Mouse (Mus musculus): ENCODE results near the gene Mast4.

Mast4 gene

DNA sequence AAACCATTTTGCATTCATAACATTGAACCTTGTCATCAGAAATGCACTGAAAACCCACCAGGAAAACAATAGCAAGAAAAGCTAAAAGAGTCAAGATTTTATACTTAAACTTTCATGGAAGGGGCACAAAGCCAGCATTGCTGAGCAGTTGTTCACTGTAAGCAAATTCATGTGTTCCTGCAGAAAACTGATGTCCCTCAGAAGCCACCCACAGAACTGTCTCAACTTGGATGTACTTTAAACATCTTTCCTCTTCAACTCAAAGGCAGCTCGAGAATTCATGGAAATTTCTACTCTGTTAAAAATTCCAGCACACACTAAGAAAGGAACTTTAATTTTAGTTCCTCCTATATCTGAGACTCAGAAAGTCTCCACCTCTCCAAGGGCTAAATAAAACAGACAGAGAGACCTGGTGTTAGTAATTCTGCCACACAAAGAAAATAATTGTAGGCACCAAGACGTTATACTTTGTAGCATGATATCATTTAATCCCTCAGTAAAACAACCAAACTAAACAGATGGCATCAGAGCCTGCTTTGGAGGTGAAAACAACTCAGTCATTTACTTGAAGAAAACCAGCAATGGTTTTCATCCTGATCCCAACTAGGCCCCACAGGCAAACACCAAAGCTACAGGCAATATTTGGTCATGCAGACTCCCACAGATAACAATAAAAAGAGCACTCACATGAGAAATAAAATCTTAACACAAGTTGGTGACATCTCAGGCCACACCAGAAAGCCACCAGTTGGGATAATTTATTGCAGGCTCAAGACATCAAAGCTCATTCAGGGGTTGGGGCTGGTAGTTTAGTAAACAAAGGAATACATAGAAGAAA lies 134.3 kb downstream of the Mast4 start:
- no peak for DNase-seq (ENCODE audit: low read depth, low spot score)

DNA sequence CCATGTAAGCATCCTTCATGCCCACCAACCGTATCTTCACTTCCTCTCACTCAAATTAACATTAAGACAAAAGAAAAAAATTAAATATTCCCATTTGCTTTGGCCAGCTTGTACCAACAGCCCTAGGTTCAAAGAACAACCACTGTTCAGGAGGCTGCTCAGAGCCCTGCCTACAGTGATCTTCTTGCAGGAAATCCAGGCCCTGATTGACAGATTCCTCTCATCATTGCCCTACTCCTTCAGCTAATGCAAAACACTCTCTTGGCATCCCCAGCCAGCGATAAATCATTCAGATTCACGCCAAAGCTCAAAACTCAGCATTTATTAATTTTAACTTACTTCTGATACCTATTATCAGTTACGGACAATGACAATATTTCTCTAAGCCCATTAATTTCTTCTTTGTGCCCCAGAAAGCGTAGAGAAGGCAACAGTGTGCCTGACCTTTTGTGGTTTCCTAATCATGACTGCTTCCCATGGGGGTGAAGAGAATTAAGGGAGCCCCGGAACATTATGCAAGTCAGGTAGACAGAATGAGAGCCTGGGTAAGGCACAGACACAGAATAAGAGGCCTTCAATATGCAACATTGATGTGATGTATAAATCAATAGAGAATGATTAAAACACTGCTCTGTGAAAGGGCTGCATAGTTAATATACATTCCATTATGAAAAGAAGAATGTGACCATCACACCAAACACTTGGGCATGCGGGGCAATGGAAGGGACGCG lies 135.9 kb downstream of the Mast4 start:
- DNase-seq (ENCODE audit: low read depth, low spot score): no peak

GRCm38 (mm10) chr13:103196307-103196706 lies 138.0 kb downstream of the Mast4 start:
- DNase-seq (ENCODE audit: low read depth, low spot score): no peak

DNA sequence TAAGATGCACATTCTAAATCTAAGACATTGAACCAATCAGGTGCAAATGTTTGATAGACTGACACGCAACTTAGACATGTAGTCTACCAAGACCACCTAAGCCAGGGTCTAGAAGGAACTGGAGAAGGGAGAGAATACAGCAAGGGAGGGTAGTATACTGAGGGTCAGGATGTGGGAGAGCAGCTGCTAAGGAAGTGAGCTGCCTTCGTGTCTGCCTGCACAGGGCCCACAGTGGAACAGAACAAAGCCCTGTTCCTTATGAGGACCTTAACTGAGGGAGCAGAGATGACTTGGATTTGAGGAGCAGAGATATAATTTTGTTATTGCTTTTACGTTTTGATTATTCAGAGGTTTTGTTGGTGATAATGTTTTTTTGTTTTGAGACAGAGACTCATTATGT lies 138.4 kb downstream of the Mast4 start:
- no peak for DNase-seq (ENCODE audit: low read depth, low spot score)

DNA sequence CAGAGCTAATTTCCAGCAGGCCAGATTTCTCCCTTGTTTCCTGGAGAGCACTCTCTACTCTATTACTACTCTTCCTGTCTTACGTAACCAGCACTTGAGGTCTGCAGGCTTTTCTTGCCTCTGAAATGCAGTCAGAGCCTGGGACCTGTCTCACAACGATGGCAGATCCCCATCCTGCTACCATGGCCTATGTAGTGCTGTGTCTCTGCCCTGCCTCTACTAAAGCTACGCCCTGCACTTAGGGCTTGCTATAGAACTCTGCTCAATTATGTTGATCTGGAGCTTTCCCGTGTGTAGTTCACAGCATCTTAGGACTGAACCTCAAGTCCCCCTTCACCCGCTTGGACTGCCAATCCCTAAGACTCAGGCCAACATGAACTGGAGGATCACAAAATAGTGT lies 150.7 kb downstream of the Mast4 start:
- no peak for DNase-seq (ENCODE audit: low read depth, low spot score)

GRCm38 (mm10) chr13:103181836-103182235 lies 152.5 kb downstream of the Mast4 start:
- peak; percentile 53 for DNase-seq (ENCODE audit: low read depth, low spot score)

DNA sequence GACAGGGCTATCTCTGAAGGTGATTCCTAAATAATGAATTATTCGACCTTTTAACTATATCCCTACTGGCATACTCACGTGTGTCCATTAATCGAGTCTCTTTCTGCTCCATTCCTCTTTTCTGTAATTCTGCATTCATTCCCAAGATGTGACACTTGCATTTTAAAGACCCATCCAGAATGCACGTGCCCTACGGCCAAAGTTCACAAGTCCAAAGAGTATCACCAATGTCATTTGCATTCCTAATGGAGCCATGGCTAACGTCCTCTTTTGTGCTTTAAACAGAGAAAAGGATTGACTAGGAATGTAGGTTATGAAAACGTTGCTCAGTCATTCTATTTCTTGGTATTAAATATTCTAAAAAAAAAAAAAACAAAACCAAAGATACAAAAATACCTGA lies 157.4 kb downstream of the Mast4 start:
- no peak for DNase-seq (ENCODE audit: low read depth, low spot score)

DNA sequence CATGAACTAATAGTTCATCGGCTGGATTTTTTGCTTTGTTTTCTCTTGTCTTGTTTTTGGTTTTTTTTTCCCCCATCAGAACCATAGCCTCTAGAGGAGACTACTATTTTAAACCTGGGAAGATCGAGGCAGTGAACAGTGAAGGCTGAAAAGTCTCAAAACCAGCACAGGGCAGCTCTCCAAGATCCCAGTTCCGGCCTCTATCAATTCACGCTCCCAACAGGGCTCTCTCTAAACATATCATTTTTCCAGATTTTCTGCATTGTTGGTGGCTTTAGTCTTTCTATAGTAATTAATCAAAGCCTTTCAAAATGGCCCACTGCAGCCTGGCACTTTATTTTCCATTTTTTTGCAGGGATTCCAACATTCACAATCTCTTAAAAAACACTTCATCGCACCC lies 159.9 kb downstream of the Mast4 start:
- DNase-seq (ENCODE audit: low read depth, low spot score): no peak

DNA sequence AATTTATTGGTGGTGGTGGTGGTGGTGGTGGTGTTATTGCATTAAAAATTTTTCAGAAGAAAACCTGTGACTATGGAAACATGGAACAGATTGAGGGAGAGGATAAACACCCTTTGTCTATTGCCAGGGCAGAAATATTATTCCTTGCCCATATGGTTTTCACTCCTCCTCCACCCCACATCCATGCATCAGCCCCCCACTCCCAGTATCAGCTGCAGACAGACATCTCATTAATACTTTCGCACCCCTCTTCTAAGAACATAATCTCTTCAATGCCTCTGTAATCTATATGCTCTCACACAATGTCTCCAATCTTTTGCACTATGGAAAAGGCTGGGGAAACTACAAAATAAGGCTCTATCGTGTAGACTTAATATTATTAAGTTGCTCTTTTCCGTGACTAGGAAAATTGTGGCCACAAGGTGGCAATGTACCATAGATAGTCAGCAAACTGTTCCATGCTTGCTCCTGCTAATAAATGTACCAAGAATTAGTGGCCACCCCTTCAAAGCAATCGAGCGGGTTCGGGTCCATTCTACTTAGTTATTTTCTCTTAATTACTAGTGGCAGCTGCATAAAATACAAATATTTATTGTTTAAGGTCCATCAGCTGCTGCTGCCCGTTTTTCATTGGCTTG lies 160.6 kb downstream of the Mast4 start:
- peak; percentile 39 for DNase-seq (ENCODE audit: low read depth, low spot score)

GRCm38 (mm10) chr13:103151944-103152343 lies 182.4 kb downstream of the Mast4 start:
- DNase-seq (ENCODE audit: low read depth, low spot score): no peak

GRCm38 (mm10) chr13:103151171-103151570 lies 183.1 kb downstream of the Mast4 start:
- no peak for DNase-seq (ENCODE audit: low read depth, low spot score)

DNA sequence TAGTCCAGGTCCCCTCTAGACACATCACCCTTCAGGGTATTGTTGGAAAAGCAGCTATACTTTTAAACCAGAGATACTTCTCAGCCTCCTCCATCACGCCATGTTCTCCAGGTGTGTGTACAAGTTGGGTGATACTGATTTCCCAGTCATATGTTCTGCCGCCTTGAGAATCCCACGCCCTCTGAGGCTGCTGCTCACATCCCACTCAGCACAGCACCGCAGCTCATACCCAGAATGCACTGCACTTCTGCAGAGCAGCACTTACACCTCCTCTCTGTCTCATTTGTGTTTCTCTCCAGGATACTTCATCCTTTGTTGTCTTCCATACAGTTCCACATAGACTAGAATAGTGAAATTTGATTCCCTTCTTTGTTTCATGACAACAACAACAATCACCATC lies 183.6 kb downstream of the Mast4 start:
- DNase-seq (ENCODE audit: low read depth, low spot score): peak; percentile 18

DNA sequence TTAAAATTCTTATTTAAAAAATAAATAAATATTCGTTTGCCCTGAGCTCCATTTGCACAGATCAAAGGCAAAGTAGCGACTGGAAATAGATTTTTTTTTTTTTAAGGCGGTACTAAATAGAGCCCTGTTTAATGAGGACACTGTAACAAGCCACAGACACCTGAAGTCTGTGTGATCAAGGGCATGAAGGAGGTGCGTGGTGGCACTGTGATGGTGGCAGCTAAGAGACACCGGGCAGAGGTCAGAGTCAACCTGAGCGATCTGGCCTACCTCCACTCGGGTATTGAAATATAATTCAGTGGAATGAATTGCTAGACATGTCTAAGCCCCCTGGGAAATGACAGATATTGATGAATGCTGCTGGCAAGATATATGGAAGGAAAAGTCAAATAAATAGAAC lies 184.9 kb downstream of the Mast4 start:
- DNase-seq (ENCODE audit: low read depth, low spot score): no peak

DNA sequence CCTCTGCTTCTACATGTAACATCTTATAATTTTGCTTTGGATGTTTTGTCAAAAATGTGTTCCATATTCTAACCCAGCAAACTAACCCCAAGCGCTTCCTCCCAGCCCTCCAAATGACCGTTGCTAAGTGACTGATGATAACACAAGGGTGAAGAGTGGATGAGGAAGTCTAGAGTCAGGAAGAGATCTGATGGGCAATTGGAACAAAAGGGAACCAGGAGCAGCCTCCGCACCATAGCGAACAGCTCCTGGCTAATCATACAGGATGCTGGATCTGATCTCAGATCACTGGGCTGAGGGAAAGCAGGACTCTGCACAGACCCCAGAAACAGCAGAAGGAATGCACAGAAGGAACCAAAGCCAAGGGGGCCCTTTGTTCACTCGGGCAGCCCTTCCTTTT lies 190.0 kb downstream of the Mast4 start:
- no peak for DNase-seq (ENCODE audit: low read depth, low spot score)

- DNase-seq (ENCODE audit: low read depth, low spot score): no peak
Observed at GRCm38 (mm10) chr13:103141304-103141703, 193.0 kb downstream of the Mast4 start.

DNA sequence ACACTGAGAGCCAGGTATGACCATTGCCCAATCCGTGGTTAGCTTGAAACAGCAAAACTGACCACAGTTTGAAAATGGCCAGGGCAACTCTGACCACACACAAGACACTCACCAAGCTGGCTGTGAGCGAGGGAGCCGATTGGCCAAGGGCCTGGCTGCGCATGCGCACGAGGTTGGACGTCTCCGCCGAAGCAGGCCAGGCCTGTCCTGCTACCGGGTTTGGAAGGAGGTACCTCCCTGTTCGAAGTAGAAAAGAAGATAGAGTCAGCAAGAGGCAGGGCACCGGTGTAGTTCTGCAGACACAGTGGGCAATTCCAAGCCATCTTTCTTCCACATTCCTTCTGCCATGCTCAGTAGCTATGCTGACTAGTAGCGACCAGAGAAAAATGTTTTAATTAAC lies 194.2 kb downstream of the Mast4 start:
- no peak for DNase-seq (ENCODE audit: low read depth, low spot score)

DNA sequence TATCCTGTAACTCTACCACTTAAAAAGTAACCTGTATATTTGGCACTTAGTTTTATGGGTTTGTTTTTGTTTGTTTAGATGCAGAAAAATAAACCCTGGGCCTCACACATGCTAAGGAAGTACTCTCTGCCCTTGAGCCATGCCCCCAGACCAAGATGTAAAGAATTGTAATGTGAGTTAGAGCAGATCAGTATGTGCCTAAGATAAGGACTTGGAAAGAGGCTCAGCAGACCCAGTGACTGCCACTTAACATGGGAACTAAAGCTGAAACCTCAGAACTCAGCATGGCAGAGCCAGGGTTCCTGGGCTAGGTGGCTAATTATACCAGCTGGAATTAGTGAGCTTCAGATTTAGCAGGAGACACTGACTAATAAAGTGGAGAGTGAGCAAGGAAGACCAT lies 196.0 kb downstream of the Mast4 start:
- DNase-seq (ENCODE audit: low read depth, low spot score): no peak

GRCm38 (mm10) chr13:103135224-103135883 lies 198.9 kb downstream of the Mast4 start:
- DNase-seq (ENCODE audit: low read depth, low spot score): no peak

DNA sequence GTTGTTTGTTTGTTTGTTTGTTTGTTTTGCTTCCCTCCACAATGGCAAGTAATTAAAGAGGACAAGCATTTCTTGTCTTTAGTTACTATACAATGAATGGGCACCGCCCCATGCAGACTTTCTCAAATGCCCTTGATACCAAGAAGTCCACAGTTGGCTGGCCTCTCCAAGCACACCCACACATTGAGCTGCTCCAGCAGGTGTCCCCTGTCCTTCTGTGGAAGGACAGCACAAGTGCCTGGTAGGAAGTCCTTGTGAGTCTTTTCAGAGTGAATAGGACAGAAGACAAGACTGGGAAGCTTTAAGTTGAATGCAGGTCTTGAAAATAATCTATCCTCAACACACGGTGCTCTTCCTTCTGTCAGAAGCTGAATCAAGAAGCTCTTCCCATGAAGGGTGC lies 202.5 kb downstream of the Mast4 start:
- no peak for DNase-seq (ENCODE audit: low read depth, low spot score)

DNA sequence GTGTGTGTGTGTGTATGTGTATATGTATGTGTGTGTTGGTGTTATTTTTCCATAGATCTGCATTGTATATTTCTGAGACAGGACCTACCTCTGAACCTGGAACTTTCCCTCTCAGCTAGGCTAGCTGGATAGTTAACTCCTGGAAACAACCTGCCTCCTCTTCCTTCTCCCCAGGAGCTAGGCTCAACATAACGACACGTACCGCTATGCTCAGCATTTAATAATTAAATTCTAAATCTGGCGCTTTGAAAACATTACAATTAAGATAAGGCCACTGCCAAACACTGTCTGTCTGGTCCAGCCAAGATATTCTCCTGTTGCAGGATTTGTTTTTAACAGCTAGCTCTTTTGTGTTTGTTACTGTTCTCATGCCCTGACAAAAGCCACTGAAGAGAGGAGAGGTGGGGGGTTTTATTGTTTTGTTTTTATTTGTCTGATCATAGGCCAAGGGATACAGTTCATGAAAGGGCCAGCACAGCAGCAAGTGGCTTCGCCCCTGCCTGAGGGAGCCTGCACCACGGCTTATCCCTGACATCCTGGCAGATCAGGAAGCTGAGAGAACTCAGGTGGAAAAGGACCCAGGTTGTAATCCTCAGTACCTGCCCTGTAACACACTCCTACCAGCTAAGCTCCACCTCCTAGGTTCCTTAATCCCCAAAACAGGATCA lies 205.0 kb downstream of the Mast4 start:
- no peak for DNase-seq (ENCODE audit: low read depth, low spot score)

DNA sequence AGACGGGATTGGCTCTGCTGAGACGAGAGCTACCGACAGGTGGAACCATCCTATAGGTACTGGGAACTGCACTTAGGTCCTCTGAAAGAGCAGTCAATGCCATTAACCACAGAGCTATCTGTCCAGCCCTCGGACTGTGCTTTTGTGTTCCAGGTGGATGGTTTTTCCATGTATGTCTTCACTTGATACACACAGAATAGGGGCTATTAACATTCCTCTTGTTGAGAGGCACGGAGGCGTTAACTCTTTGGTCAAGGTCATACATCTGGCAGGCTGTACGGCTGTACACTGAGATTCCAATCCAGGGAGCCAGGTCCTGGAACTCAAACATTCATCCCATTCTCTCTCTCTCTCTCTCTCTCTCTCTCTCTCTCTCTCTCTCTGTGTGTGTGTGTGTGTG lies 205.6 kb downstream of the Mast4 start:
- peak; percentile 53 for DNase-seq (ENCODE audit: low read depth, low spot score)

- no peak for DNase-seq (ENCODE audit: low read depth, low spot score)
Observed at GRCm38 (mm10) chr13:103127594-103127993, 206.7 kb downstream of the Mast4 start.
